Mouse (Mus musculus): Measurements from ENCODE around the gene Kdm2a.

- TF ChIP-seq CTCF (IDR thresholded peaks at IDR 0.05; ENCODE audit: insufficient read depth, low read depth, low read length) (no peak), POLR2A (IDR thresholded peaks at IDR 0.05; ENCODE audit: insufficient read depth, low read depth, low read length) (no peak)
Measured at GRCm38 (mm10) chr19:4419711-4420110, 21.6 kb upstream of the Kdm2a start.

Data from olfactory bulb, adult 2 months (tissue).